Mouse (Mus musculus): ENCODE data around the gene Crebl2.
A peak's percentile ranks its signal among the peaks of the same experiment; 100 is the strongest.

Crebl2 gene

GRCm38 (mm10) chr6:134820411-134820810 lies 9.5 kb upstream of the Crebl2 start:
- DNase-seq (ENCODE audit: low spot score in 2 of 2): no peak

DNA sequence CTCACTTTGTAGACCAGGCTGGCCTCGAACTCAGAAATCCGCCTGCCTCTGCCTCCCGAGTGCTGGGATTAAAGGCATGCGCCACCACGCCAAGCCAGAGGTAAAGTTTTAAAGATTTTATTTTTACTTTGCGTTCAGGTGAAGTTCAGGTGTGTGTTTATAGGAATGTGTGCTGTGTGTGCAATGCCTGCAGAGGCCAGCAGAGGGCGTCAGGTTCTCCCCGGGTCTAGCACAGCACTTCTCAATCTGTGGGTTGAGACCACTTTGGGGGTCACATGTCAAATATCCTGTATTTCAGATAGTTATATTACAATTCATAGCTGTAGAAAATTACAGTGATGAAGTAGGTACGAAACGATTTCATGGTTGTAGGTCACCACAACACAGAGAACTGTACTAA lies 7.1 kb upstream of the Crebl2 start:
- DNase-seq (ENCODE audit: low spot score in 2 of 2): no peak

DNA sequence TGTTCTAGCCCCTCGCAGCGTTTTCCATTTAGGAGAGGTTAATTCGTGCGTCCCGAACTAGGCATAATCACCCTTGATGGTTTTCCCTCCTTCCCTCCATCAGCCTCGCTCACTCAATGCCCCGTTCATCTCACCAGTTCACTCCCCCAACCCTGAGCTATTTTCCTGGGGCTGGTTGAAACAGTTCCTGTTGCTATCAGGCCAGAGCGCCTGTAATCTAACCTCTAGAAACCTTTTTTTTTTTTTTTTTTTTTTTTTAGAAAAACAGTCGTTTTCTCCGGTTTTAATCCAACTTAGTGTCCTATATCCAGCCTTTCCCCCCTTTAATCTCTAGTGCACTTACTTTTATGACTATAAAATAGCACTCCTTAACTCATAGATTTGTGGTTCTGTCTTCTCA lies 822 bp downstream of the Crebl2 start:
- no peak for DNase-seq (ENCODE audit: low spot score in 2 of 2)

DNA sequence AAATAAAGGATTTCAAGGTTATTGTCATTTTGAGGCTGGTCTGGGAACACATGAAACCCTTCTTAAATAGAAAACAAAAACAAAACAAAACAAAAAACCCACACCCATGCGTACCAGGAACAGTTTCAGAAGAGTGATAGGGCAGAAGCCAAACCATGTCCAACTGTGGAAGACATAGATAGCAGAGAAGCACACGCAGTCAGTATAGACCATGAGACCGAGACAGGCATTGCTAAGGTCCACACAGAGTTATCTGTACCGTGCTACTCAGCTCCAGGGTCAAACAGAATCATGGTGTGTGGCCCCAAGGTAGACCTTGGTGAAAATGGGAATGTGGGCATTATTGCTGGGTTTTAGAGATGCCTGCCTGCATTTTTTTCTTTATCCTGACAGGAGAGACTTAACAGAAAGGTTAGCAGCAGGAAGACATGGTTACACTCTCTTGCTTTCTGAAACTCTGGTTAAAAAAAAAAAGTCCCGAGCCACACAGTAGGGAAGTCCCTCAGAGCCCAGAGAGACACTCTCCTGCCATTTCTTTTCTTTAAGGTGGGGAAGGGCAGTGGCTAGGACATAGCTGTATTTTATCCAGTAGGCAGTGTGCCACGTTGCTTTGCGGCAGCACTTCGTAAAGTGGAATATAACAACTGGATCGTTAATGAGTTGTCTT lies 4.8 kb downstream of the Crebl2 start:
- no peak for DNase-seq (ENCODE audit: low spot score in 2 of 2)

- no peak for DNase-seq (ENCODE audit: low spot score in 2 of 2)
Observed at GRCm38 (mm10) chr6:134838111-134838510, 8.2 kb downstream of the Crebl2 start.

- DNase-seq (ENCODE audit: low spot score in 2 of 2): no peak
Observed at GRCm38 (mm10) chr6:134840346-134840745, 10.4 kb downstream of the Crebl2 start.

- no peak for DNase-seq (ENCODE audit: low spot score in 2 of 2)
Observed at GRCm38 (mm10) chr6:134845726-134846125, 15.8 kb downstream of the Crebl2 start.

- no peak for DNase-seq (ENCODE audit: low spot score in 2 of 2)
Observed at GRCm38 (mm10) chr6:134846308-134846707, 16.4 kb downstream of the Crebl2 start.

DNA sequence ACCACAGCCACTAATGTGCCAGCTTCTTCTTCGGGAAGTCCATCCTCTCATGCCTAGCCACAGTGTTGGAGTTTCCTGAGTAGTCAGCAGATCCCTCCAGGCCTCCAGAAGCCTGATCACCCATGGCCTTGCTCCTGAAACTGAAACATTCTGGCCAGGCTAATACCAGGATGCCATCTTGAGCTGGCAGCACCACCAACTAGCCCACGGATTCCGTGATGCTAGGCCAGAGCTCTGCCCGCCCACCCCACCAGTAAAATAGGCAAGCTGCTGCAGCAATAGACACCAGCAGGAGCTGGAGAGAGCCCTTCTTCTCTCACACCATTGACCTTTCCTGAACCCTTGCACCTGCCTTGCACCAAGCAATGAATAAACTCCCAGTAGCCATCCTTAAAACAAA lies 17.6 kb downstream of the Crebl2 start:
- no peak for DNase-seq (ENCODE audit: low spot score in 2 of 2)

GRCm38 (mm10) chr6:134848197-134848890 lies 18.4 kb downstream of the Crebl2 start:
- no peak for DNase-seq (ENCODE audit: low spot score in 2 of 2)

DNA sequence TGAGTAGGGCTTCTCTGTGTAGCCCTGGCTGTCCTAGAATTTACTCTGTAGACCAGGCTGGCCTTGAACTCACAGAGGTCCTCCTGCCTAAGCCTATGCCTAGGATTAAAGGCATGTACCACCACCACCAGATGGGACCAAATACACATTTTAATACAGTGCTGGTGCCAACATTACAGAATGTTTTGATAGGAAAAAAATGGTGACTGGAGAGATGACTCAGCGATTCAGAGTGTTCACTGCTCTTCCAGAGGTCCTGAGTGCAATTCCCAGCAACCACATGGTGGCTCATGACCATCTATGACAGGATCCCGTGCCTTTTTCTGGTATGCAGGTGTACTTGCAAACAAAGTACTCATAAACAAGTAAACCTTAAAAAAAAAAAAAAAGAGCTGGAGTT lies 19.5 kb downstream of the Crebl2 start:
- no peak for DNase-seq (ENCODE audit: low spot score in 2 of 2)

GRCm38 (mm10) chr6:134849985-134850384 lies 20.0 kb downstream of the Crebl2 start:
- DNase-seq (ENCODE audit: low spot score in 2 of 2): no peak

GRCm38 (mm10) chr6:134854782-134855181 lies 24.8 kb downstream of the Crebl2 start:
- no peak for DNase-seq (ENCODE audit: low spot score in 2 of 2)

DNA sequence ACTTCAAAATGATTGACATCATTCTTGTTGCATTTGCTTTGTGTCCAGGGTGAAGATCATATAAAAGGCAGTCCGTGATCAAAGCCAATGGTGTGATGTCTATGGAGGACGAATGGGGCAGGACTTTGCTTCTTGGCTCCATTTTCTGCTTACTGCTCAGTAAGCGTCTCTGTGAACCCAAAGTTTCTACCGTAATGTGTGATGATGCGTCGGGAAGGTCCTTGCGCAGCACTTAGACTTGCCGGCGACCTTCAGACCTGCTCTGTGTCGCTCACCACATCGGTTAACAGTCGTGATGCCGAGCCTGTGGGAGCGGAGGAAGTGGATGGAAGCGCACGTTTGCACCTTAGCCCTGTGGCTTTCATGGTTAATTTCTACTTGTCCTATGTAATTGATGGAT lies 26.0 kb downstream of the Crebl2 start:
- no peak for DNase-seq (ENCODE audit: low spot score in 2 of 2)

DNA sequence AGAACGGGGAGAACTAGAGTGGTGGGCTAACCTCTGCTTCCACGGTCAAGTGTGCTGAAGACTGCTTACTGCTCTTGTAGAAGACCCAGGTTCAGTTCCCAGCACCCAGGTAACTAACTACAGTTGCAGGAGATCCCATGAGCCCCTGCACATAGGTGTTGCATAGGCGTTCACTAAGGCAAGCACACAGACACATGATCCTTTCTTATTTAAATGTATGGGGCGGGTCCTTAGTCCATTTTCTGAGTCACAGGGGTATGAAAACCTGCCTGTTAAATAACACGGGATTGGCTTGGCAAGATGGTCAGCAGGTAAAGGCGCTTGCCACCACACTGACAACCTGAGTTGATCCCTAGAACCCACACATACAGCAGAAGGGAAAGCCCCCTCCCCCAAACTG lies 29.1 kb downstream of the Crebl2 start:
- no peak for DNase-seq (ENCODE audit: low spot score in 2 of 2)

DNA sequence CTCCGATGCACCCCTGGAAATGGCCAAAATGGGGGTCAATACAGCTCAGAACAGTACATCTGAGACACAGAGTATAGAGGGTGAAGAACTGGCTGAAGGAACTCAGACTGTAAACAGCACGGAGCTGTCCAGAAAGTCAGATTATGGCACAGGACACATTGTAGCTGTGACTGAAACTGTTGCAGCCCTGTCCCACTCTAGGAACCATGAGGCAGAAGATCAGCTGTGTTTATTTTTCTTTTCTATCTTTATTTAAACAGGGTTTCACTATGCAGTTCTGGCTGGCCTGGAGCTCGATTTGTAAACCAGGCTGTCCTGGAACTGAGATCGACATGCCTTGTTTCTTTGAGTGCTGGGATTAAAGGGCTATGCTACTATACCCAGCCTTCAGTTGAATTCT lies 30.3 kb downstream of the Crebl2 start:
- no peak for DNase-seq (ENCODE audit: low spot score in 2 of 2)

- DNase-seq (ENCODE audit: low spot score in 2 of 2): no peak
Observed at GRCm38 (mm10) chr6:134861386-134861785, 31.4 kb downstream of the Crebl2 start.

DNA sequence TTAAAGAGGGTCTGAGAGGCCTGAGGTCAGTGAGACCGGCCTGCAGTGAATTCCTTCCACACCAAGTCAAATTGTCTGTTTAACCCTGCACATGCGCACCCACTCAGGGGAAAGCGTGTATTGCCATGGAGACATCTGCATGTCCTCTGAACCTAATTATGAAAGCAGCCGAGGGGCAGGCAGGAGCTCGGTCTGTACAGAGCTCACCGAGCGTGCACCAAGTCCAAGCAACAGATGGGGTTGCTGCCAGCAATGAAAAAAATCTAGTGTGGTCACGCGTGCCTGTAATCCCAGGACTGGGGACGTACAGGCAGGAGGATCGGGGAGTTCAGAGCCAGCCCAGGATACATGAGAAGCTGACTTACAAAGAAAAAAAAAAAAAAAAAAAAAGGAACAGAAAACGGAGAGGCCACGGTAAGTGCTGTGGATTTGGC lies 32.7 kb downstream of the Crebl2 start:
- peak in 1 of 2 experiments; percentile 39 for DNase-seq (ENCODE audit: low spot score in 2 of 2)

DNA sequence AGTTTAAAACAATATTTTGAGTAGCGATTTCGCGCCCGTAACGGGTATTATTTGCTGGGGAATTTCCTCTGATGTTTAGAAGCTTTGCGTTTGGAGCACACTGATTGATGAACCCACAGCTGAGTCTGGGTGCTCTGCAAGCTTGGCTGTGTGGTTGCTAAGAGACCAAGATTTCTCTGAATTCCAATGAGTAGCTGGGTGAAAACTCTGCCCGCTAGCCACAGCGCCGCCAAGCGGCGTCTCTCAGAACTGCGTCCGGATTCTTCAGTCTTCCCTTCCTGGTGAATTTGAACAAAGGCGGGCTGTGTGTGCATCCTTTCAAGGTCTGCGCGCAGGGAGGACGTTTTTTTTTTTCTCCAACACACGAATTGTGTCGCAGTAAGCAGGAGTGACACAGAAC lies 33.2 kb downstream of the Crebl2 start:
- peak; percentile 89 to 99 for DNase-seq (ENCODE audit: low spot score in 2 of 2)

DNA sequence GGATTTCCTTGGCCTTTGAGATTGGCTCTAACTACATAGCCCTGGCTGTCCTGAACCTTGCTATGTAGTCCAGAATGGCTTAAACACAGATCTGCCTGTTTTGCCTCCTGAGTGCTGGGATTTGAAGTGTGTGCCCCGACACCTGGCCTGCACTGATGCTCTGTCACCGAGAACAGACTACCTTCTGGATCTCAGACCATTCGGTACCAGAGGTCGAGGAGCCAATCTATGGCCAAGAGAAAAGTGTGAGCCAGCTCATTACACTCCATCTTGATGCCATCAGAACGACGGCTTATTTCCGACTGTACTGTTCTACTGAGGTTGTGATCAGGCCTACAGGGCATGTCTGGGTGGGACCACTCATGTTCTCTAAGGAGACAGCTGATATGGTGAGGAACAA lies 36.2 kb downstream of the Crebl2 start:
- DNase-seq (ENCODE audit: low spot score in 2 of 2): no peak

- DNase-seq (ENCODE audit: low spot score in 2 of 2): no peak
Observed at GRCm38 (mm10) chr6:134867325-134867724, 37.4 kb downstream of the Crebl2 start.

GRCm38 (mm10) chr6:134870209-134870742 lies 40.3 kb downstream of the Crebl2 start:
- no peak for DNase-seq (ENCODE audit: low spot score in 2 of 2)

DNA sequence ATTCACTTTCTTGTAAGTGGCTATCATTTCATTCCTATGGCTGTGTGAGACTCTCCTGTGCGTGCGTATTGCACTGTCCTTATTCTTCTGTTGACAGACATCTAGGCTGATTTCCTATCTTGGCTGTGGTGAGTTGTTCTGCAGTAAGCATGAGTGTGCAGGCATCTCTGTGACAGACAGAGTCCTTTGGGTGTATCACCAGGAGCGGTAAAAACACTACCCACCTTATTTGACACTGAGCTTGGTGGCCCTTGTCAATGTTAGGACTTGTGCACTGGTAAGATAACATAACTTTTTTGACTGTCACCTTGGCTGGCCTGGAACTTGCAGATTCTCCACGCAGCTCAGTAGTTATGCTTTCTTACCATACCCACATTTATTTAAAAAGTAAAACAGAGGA lies 40.9 kb downstream of the Crebl2 start:
- no peak for DNase-seq (ENCODE audit: low spot score in 2 of 2)

All from left cerebral cortex, adult 9 months (tissue).